Mouse (Mus musculus): ENCODE data around the gene Gipc3. TPM values are rescaled to one million over a fixed set of nuclear protein-coding genes. Genes with fewer than 3 reads are reported as not detected.
A peak's percentile ranks its signal among the peaks of the same experiment; 100 is the strongest.

The Gipc3 gene
- polyA plus RNA-seq, 1 experiment from 2014 or later = not detected

DNA sequence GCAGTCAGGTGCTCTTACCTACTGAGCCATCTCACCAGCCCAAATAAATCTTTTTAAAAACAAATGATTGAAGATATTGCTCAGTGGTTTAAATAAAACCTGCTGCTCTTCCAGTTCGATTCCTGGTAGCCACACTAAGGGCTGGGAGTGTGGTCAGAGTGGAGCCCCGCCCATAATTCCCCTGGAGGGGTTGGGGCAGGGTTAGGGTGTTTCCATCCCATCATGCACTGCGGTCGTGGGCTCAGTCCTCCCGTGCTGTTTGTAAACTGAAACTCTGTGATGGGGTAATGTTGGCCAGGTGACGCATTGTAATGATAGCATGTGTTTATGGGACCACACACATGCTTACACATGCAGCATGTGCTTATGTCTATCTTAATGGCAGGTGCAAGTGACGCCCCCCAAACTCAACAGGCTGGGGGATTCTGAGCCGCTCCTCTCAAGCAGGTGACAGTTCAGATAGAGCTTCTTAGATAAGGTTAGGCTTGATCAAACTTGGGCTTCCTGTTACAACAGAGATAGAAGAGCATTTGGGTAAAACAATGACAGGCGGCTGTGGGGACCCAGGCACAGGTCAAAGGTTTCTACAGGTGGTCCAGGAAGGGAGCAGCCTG is 8.7 kb upstream of the Gipc3 start:
- peaks cover 63% of the 10 kb centered on the region for H3K4me1 ChIP-seq
- peaks cover 48% of the 10 kb centered on the region for H3K27me3 ChIP-seq (ENCODE audit: low read depth, poor library complexity, severe bottlenecking)
- H3K27ac ChIP-seq (replicated peaks) = 0 out of 2 replicates have a peak overlapping the region, but pooled peaks have one; percentile 2
- peaks cover 18% of the 10 kb centered on the region for H3K36me3 ChIP-seq
- DNase-seq (ENCODE audit: low spot score) = no peak
- no peak overlapping the region for H3K4me3 ChIP-seq
- 28% methylated on average over 9 of the region's 9 CpGs for WGBS
- H3K9me3 ChIP-seq (replicated peaks) = no peaks in the 10 kb centered on the region

DNA sequence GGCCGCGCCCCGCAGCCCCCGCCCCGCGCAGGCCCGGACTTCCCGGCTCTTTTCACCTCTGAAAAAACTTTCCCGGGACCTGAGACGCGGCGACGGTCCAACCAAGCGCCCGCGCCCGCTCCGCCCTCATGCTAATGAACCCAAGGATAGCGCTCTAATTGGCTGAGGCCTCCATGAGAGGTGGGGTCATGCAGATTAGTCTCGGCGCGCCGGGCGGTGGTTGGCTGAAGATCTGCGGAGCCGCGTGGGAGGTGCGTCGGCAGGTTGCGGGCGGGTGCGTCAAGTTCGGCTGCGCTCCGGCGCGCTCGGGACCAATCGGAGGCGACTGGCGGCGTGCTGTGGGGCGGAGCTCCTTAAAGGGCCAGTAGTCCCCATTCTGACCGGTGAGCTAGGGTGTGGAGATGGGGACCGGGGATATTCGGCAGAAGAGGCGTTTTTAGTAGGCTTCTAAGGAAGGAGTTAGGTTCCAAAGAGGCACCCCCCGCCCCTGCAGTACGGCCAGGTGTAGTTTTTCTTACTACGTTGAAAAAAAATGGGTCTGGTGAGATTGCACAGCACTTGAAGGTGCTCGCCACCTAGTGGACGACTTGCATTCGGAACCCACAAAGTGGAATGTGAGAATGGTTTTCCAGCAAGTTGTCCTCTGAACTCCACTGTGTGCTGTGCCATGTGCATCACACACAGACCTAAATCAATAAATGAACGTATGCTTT is 7.4 kb upstream of the Gipc3 start, which contains the start of gene Hmg20b:
Gene Hmg20b (minus strand): TSS at position 130 of the 713 bp plus-strand sequence.
- no peaks in the 10 kb centered on the region for H3K9me3 ChIP-seq (replicated peaks)
- H3K4me1 ChIP-seq = peaks cover 66% of the 10 kb centered on the region
- peaks cover 48% of the 10 kb centered on the region for H3K27me3 ChIP-seq (ENCODE audit: low read depth, poor library complexity, severe bottlenecking)
- H3K4me3 ChIP-seq = peak within 1 kb of the TSS; percentile 77
- H3K27ac ChIP-seq (replicated peaks) = peak within 1 kb of the TSS; percentile 95
- peak; percentile 100 for DNase-seq (ENCODE audit: low spot score)
- WGBS = under 1% methylated on average over 54 of the region's 54 CpGs
- peaks cover 30% of the 10 kb centered on the region for H3K36me3 ChIP-seq

DNA sequence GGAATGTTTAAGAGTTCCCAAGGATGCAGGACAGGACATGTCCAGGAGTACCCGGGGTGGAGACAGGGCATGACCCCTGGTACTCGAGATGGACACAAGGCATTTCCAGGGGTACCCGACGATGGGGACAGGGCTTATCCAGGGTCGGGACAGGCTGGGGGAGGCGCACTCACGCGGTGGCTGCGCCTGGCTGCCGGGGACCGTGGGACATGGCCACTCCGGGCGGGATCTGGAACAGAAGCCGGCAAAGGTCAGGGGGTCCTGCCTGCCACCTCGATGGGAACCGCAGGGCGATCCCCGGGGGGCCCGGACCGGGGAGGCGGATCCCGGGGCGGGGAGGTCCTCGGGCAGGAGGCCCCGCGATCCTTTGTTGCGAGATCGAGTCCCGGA is 6.9 kb upstream of the Gipc3 start:
- peaks cover 48% of the 10 kb centered on the region for H3K27me3 ChIP-seq (ENCODE audit: low read depth, poor library complexity, severe bottlenecking)
- H3K4me1 ChIP-seq = peaks cover 63% of the 10 kb centered on the region
- no peak for DNase-seq (ENCODE audit: low spot score)
- WGBS = under 1% methylated on average over 29 of the region's 29 CpGs
- no peaks in the 10 kb centered on the region for H3K9me3 ChIP-seq (replicated peaks)
- peak overlapping the region; percentile 77 for H3K4me3 ChIP-seq
- peaks cover 35% of the 10 kb centered on the region for H3K36me3 ChIP-seq
- H3K27ac ChIP-seq (replicated peaks) = peak overlapping the region; percentile 95

DNA sequence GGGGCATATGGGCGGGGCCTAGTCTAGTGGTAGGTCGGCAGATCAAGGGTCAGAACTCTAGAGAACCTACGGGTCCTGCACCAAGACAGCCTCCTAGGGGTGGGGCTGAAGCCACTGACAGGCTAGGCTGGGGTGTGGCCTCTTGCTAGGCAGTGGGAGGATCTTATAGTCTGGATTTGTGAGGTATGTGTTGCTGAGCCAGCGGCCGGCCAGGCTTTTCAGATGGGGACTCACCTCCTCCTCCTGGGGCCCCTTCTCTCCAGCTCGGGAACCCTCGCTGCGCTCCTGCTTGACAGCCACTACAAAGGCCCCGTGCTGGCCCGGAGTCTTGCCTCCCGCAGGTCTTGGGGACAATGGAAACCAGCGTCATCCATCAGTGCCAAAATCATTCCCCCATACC is 6.1 kb upstream of the Gipc3 start:
- Histone ChIP-seq H3K27ac (replicated peaks) (peak overlapping the region; percentile 95), H3K27me3 (ENCODE audit: low read depth, poor library complexity, severe bottlenecking) (peaks cover 52% of the 10 kb centered on the region), H3K4me1 (peaks cover 55% of the 10 kb centered on the region), H3K4me3 (peak overlapping the region; percentile 77), H3K9me3 (replicated peaks) (no peaks in the 10 kb centered on the region), H3K36me3 (peaks cover 35% of the 10 kb centered on the region)
- whole genome bisulfite sequencing = 5% methylated on average over 12 of the region's 12 CpGs
- DNase-seq (ENCODE audit: low spot score) = peak; percentile 38

DNA sequence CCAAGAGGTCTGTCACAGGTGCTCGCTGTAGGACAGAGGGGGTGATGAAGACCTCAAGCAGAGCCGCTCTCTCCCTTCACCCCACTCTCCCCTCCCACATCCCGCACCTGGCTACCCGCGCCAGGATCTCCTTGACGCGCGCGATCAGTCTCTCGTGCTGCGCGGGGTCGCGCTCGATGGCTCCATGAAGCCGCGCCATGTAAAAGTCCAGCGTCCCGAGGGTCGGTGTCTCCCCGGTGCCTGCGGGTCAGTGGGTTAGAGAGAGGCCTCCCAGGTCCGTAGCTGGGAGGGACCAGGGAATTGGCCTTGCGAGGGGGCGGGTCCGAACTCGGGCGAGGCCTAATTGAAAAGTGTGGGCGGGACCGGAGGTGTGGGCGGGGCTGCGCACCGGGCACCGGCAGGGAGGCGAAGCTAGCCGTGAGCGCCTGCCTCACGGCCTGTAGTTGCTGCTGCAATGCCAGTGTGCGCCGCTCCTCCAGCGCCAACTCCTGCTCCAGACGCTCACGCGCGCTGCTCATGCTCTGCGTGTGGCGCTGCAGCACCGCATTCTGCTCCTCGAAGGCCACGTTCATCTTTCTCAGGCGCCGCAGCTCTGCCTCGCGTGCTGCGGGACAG is 3.5 kb upstream of the Gipc3 start:
- H3K27me3 ChIP-seq (ENCODE audit: low read depth, poor library complexity, severe bottlenecking) = peaks cover 78% of the 10 kb centered on the region
- H3K9me3 ChIP-seq (replicated peaks) = no peaks in the 10 kb centered on the region
- peak overlapping the region; percentile 40 for H3K4me3 ChIP-seq
- peaks cover 56% of the 10 kb centered on the region for H3K4me1 ChIP-seq
- H3K27ac ChIP-seq (replicated peaks) = peak overlapping the region; percentile 58; the same call in 1 of the 2 replicates
- peaks cover 35% of the 10 kb centered on the region for H3K36me3 ChIP-seq
- DNase-seq (ENCODE audit: low spot score) = peak; percentile 72
- 5% methylated on average over 55 of the region's 55 CpGs for WGBS

DNA sequence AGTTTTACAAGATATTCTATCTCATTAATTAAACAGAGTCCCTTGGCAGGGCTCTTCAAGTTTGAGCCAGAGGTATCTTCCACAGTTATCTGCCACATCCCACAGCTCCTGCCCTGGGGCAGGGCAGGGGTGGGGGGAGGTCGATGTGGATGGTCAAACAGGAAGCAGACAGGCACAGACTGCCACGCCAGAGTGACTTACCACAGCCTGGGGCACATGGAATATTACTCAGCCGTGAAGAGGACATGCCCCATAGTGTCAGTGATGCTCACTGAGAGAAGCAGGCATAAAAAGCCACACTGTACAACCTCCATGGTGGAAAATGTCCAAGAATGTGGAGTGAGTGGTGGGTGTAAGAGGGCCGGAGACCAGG is 2.1 kb upstream of the Gipc3 start:
- Histone ChIP-seq H3K4me3 (no peak overlapping the region), H3K9me3 (replicated peaks) (no peaks in the 10 kb centered on the region), H3K4me1 (peaks cover 53% of the 10 kb centered on the region), H3K27ac (replicated peaks) (no peak overlapping the region), H3K36me3 (peaks cover 35% of the 10 kb centered on the region), H3K27me3 (ENCODE audit: low read depth, poor library complexity, severe bottlenecking) (peaks cover 92% of the 10 kb centered on the region)
- WGBS = 88% methylated on average over 4 of the region's 4 CpGs
- no peak for DNase-seq (ENCODE audit: low spot score)

DNA sequence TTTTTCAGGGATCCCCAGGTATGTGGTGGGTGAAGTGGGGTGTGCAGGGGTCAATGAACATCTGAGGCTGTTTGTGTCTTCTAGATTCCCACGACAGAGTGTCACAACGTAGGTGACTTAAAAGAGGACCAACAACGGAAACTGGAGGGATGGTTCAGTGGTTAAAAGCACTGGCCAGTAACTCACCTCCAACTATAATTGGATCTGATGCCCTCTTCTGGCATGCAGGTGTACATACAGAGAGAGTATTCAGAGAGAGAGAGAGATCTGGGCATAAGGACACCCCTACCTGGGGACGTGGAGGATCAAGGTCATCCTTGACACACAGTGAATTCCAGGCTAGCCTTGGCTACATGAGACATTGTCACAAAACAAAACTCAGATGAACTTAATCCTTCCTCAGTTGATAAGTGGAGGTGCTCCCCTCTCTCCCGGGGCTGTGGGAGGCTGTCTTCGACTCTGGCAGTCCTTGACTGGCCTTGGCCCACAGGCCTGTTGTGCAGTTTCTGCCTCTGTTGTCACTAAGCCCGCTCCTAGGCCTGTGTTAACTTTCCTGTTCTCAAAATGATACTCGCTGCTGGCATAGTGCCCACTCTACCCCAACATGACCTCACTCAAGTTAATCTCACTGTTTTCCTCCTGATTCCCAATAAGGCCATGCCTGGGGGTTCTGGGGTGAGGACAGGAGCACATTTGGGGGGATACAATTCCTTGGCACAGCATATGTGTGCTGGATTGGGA is 1.5 kb upstream of the Gipc3 start:
- Histone ChIP-seq H3K9me3 (replicated peaks) (no peaks in the 10 kb centered on the region), H3K36me3 (peaks cover 35% of the 10 kb centered on the region), H3K27me3 (ENCODE audit: low read depth, poor library complexity, severe bottlenecking) (peaks cover 95% of the 10 kb centered on the region), H3K4me1 (peaks cover 47% of the 10 kb centered on the region), H3K4me3 (no peak overlapping the region), H3K27ac (replicated peaks) (no peak overlapping the region)
- no peak for DNase-seq (ENCODE audit: low spot score)
- 56% methylated on average over 8 of the region's 8 CpGs for WGBS

DNA sequence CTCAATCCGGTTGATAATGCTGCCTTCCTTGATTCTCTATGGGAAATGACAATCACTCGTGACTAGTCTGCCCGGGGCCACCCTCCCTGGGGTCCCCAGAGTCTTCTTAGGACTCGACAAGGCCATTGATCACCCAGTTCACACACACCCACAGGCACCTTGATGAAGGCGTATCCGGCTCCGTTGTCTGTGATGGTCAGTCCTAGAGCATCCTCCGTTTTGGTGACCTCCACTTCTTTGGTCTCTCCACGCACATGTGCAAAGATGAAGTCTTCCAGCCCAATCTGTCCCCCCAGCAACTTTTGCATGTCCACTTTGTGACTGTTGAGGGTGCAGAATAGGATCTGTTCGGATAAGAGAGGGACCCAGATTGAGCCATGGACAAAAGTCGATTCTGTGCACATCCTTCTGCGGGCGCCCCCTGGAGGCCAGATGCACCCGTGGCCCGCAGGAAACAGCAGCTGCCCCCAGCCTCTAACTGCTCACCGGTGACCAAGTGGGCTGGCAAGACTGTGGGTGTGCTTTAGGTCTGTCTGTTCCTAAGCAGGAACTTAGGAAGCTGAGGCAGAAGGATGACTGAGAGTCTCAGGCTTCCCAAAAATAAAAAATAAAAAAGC is 1.6 kb downstream of the Gipc3 start:
- DNase-seq (ENCODE audit: low spot score) = peak; percentile 75
- no peak overlapping the region for H3K4me3 ChIP-seq
- H3K36me3 ChIP-seq = peaks cover 15% of the 10 kb centered on the region
- peaks cover 22% of the 10 kb centered on the region for H3K4me1 ChIP-seq
- H3K9me3 ChIP-seq (replicated peaks) = no peaks in the 10 kb centered on the region
- no peak overlapping the region for H3K27ac ChIP-seq (replicated peaks)
- 36% methylated on average over 16 of the region's 16 CpGs for WGBS
- peaks cover 91% of the 10 kb centered on the region for H3K27me3 ChIP-seq (ENCODE audit: low read depth, poor library complexity, severe bottlenecking)

DNA sequence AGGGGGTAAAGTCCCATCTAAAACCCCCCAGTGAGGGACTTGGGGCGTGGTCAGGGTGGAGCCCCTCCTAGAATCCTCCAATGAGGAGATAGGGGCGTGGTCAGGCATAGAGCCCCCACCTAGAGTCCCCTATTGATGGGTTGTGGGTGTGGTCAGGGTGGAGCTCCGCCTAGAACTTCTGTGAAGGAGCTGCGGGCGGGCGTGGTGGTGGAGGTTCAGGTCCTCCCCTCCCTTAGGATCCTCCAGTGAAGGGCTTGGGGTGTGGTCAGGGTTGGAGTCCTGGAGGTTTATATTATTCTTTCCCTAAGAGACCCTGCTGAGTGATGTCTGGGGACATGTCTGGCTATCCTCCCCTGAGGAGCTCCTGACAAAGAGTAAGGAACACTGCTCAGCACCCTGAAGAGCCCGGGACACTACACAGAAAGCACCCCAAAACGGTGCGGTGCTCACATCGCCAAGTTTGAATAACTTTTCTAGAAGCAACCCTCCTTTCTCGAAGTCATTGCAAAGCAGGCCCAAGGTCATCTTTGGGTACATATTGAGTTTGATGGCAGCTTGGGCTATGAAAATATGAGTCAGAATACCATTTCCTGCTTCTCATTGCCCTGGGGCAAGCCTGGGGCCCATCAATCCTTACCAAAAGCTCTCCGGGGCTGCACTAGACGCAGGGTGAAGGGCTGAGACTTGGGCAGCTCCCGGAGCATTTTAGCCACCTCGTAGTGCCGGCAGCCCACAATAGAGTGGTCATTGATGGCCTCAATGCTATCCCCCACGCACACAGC is 2.3 kb downstream of the Gipc3 start:
- H3K4me3 ChIP-seq = no peak overlapping the region
- peaks cover 85% of the 10 kb centered on the region for H3K27me3 ChIP-seq (ENCODE audit: low read depth, poor library complexity, severe bottlenecking)
- H3K9me3 ChIP-seq (replicated peaks) = no peaks in the 10 kb centered on the region
- DNase-seq (ENCODE audit: low spot score) = no peak
- peaks cover 23% of the 10 kb centered on the region for H3K4me1 ChIP-seq
- WGBS = 39% methylated on average over 17 of the region's 17 CpGs
- H3K36me3 ChIP-seq = peaks cover 8% of the 10 kb centered on the region
- no peak overlapping the region for H3K27ac ChIP-seq (replicated peaks)

DNA sequence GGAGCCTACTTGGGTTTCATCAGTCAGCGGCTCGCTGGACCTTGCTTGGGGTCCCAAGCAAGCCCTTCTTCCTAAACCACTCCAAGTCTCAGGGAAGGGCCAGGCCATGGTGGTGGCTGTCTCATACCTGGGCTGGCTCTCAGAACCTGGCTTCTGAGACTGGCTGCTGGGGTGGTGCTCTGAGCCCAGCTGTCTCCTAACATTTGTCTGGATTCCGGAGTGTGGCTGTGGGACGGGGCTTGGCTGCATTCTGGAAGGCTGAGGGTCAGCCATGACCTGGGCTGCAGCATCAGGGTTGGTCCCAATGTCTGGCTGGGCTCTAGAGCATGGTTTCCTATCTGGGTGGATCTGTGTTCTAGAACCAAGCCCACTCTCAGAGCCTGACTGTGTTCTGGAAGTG is 6.5 kb downstream of the Gipc3 start:
- Histone ChIP-seq H3K27me3 (ENCODE audit: low read depth, poor library complexity, severe bottlenecking) (peaks cover 80% of the 10 kb centered on the region), H3K27ac (replicated peaks) (peak overlapping the region; percentile 86; the same call in 1 of the 2 replicates), H3K9me3 (replicated peaks) (no peaks in the 10 kb centered on the region), H3K4me1 (peaks cover 42% of the 10 kb centered on the region), H3K4me3 (no peak overlapping the region), H3K36me3 (no peaks in the 10 kb centered on the region)
- WGBS = 96% methylated on average over 4 of the region's 4 CpGs
- no peak for DNase-seq (ENCODE audit: low spot score)

DNA sequence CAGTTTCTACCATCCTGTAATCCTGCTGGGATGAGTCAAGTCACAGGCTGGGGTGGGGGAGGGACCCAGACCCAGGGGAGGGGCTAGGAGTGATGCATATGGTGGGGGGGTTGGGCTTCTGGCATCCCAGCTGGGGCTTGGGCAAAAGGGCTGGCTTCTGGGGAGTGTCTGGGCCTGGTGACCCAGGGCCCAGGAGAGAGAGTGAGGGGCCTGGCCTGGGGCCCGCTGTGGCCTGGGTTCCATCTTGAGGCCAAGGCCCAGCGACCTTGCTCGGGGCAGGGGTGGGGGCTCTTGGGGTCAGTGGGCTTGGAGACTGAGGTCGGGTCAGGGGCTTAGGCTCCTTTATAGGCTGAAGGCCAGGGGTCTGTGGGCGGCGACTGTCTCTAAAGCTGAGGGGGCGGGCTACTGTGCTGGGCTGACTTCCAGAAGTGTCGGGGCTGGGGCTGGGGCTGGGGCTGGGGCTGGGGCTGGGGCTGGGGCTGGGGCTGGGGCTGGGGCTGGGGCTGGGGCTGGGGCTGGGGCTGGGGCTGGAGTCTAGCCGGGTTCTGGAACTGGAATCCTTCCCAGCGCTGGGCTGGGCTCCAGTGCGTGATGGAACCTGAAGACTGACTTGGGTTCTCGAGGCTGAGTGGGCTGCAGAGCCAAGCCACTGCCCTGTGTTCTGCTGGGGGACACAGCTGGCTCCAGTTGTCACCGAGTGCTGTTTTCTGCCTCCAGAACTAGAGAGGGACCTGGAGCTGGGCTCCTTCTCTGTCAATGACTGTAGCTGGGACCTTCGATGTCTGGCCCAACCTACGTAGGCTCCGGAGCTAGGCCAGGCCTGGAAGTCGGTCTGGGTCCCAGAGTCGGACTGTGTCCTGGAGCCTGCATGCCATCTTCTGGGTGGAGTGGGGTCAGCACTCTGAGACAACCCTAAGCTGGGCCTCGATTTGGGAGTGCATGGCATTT is 7.4 kb downstream of the Gipc3 start:
- Histone ChIP-seq H3K4me3 (peak overlapping the region; percentile 37), H3K9me3 (replicated peaks) (no peaks in the 10 kb centered on the region), H3K36me3 (no peaks in the 10 kb centered on the region), H3K4me1 (peaks cover 41% of the 10 kb centered on the region), H3K27me3 (ENCODE audit: low read depth, poor library complexity, severe bottlenecking) (peaks cover 77% of the 10 kb centered on the region), H3K27ac (replicated peaks) (peak overlapping the region; percentile 86)
- 37% methylated on average over 19 of the region's 19 CpGs for WGBS
- DNase-seq (ENCODE audit: low spot score) = peak; percentile 68

Data from midbrain, embryonic 10.5 days (tissue).